Mouse (Mus musculus): ENCODE results near the gene Crb3. TPM values are rescaled to one million over a fixed set of nuclear protein-coding genes. Genes with fewer than 3 reads are reported as not detected.

Crb3 gene
- polyA plus RNA-seq, 2 experiments: 5.5 to 8.3 TPM

DNA sequence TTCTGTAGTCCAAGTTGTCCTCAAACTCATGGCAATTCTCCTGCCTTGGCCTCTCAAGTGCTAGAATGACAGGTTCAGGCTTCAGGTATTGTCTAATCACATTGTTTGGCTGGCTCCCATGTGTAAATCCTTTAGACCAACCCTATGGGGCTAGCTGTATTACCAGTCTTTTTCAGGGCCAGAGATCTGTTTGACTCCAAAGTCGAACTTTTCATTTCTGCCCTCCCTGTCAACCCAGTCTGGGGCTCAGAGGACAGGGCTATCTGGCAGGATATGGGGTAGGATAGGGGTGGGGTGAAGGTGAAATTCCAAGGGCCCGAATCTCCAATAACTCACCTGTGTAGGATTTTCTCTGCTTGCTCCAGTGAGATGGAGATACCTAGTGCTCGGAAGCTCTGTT lies 2.7 kb upstream of the Crb3 start:
- H3K4me2 ChIP-seq (replicated peaks; ENCODE audit: low read depth, low read length, severe bottlenecking): no peak overlapping the region
- no peaks in the 10 kb centered on the region for H3K9me3 ChIP-seq (ENCODE audit: control insufficient read depth, low read length)
- WGBS: 90% methylated on average over 3 of the region's 3 CpGs
- no peak for ATAC-seq (ENCODE audit: low FRiP score, low read depth)
- H3K36me3 ChIP-seq (ENCODE audit: control insufficient read depth, insufficient read depth, low read length): 0 out of 2 replicates have a peak, but pooled peaks cover 9% of the 10 kb centered on the region
- H3K9ac ChIP-seq (ENCODE audit: low read depth, low read length, severe bottlenecking): no peak overlapping the region
- no peak overlapping the region for H3K27ac ChIP-seq (replicated peaks; ENCODE audit: low read depth, low read length)
- no peak for TF ChIP-seq POLR2A (IDR thresholded peaks at IDR 0.05; ENCODE audit: borderline replicate concordance, extremely low read depth, insufficient read depth, insufficient read length)
- no peak for DNase-seq (ENCODE audit: low spot score)
- H3K4me1 ChIP-seq (ENCODE audit: control insufficient read depth, insufficient read depth, low read length): 0 out of 2 replicates have a peak, but pooled peaks cover 7% of the 10 kb centered on the region
- peaks cover 4% of the 10 kb centered on the region for H3K27me3 ChIP-seq (ENCODE audit: control insufficient read depth, insufficient read depth, low read length)
- H3K4me3 ChIP-seq (replicated peaks; ENCODE audit: low read length): no peak overlapping the region

DNA sequence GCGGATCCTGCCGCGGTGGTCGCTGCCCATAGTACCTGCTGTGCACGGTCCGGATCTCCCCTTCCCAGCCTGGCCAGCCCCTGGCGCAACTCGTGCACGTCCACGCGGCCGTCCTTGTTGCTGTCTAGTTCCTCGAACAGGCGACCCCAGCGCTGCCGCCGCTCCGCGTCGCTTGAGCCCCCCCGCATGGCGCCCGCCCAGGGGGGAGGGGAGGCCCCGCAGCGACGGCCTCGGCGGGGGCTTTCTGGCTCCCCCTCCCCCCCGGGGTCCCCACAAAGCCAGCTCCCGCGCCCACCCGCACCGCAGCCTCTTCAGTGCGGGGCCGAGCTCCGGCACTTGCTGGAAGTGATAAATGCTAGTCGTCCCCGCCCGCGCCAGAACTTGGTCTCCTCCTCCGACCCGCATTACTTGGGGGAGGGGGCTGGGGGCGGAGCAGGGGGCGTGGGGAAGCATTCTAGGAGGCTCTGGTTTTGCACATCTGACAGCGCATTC lies 627 bp downstream of the Crb3 start, which contains the start of gene Slc25a23:
TSS of gene Slc25a23 (minus strand) at position 378 of the 492 bp plus-strand sequence.
- ATAC-seq (ENCODE audit: low FRiP score, low read depth) (peak; percentile 83), DNase-seq (ENCODE audit: low spot score) (peak; percentile 80)
- Histone ChIP-seq H3K27ac (replicated peaks; ENCODE audit: low read depth, low read length) (no peak within 1 kb of the TSS), H3K27me3 (ENCODE audit: control insufficient read depth, insufficient read depth, low read length) (peaks cover 27% of the 10 kb centered on the region), H3K4me1 (ENCODE audit: control insufficient read depth, insufficient read depth, low read length) (0 out of 2 replicates have a peak, but pooled peaks cover 10% of the 10 kb centered on the region), H3K9ac (ENCODE audit: low read depth, low read length, severe bottlenecking) (peak within 1 kb of the TSS; percentile 70), H3K4me2 (replicated peaks; ENCODE audit: low read depth, low read length, severe bottlenecking) (peak within 1 kb of the TSS; percentile 83), H3K4me3 (replicated peaks; ENCODE audit: low read length) (peak within 1 kb of the TSS; percentile 77), H3K36me3 (ENCODE audit: control insufficient read depth, insufficient read depth, low read length) (no peaks in the 10 kb centered on the region), H3K9me3 (ENCODE audit: control insufficient read depth, low read length) (no peaks in the 10 kb centered on the region)
- TF ChIP-seq POLR2A (IDR thresholded peaks at IDR 0.05; ENCODE audit: borderline replicate concordance, extremely low read depth, insufficient read depth, insufficient read length): no peak
- 1% methylated on average over 16 of the region's 45 CpGs for WGBS

DNA sequence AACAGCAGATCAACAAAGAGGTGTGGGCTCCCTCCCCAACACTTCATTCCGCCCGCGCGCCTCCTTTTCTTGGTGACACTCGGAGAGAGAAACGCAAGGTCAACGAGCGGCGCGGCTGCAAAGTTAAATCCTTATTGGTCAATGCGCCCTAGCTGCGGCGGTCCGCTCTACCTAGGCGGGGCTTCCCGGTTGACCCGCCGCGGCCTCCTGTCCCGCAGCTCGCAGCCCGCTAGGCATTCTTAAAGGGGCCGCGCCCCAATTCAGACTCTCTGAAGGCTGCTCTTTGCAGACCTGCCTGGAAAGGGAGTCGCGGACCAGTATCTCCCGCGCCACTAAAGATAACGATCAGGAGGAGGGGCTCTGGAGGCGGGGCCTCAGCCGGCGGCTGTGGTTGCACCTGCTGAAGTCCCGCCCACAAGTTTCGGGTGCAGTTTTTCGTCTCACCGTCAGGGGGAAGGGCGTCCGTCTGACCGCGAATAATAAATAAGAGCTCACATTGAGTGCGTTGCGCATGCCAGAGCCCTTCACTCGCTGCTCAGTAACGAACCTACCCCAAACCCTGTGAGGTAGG lies 1.4 kb downstream of the Crb3 start:
- Histone ChIP-seq H3K36me3 (ENCODE audit: control insufficient read depth, insufficient read depth, low read length) (no peaks in the 10 kb centered on the region), H3K4me3 (replicated peaks; ENCODE audit: low read length) (peak overlapping the region; percentile 77), H3K27ac (replicated peaks; ENCODE audit: low read depth, low read length) (no peak overlapping the region), H3K9me3 (ENCODE audit: control insufficient read depth, low read length) (no peaks in the 10 kb centered on the region), H3K4me2 (replicated peaks; ENCODE audit: low read depth, low read length, severe bottlenecking) (peak overlapping the region; percentile 83), H3K27me3 (ENCODE audit: control insufficient read depth, insufficient read depth, low read length) (peaks cover 33% of the 10 kb centered on the region), H3K9ac (ENCODE audit: low read depth, low read length, severe bottlenecking) (0 out of 2 replicates have a peak overlapping the region, but pooled peaks have one; percentile 22), H3K4me1 (ENCODE audit: control insufficient read depth, insufficient read depth, low read length) (0 out of 2 replicates have a peak, but pooled peaks cover 10% of the 10 kb centered on the region)
- ATAC-seq (ENCODE audit: low FRiP score, low read depth): peak; percentile 93
- peak; percentile 96 for DNase-seq (ENCODE audit: low spot score)
- TF ChIP-seq POLR2A (IDR thresholded peaks at IDR 0.05; ENCODE audit: borderline replicate concordance, extremely low read depth, insufficient read depth, insufficient read length): no peak
- under 1% methylated on average over 44 of the region's 44 CpGs for WGBS

DNA sequence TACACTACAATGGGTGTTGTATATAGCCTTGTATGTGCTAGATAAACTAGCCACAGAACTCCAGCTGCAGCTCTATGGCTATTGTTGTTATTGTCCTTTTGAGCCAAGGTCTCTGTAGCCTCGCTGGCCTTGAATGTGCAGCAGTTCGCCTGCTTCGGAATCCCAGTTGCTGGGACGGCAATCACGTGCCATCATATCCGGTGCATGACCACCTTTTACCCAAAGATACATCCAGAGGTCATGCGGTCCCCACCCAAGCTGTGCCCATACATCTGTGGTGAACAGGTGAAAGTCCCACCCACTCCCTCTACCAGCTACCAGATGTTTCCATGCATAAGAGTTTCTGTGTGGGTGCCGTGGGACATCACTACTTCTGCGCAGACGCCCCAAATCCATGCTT lies 2.2 kb downstream of the Crb3 start:
- Histone ChIP-seq H3K4me3 (replicated peaks; ENCODE audit: low read length) (peak overlapping the region; percentile 77; the same call in 1 of the 2 replicates), H3K9me3 (ENCODE audit: control insufficient read depth, low read length) (no peaks in the 10 kb centered on the region), H3K27me3 (ENCODE audit: control insufficient read depth, insufficient read depth, low read length) (peaks cover 33% of the 10 kb centered on the region), H3K9ac (ENCODE audit: low read depth, low read length, severe bottlenecking) (no peak overlapping the region), H3K36me3 (ENCODE audit: control insufficient read depth, insufficient read depth, low read length) (no peaks in the 10 kb centered on the region), H3K4me1 (ENCODE audit: control insufficient read depth, insufficient read depth, low read length) (0 out of 2 replicates have a peak, but pooled peaks cover 10% of the 10 kb centered on the region), H3K4me2 (replicated peaks; ENCODE audit: low read depth, low read length, severe bottlenecking) (peak overlapping the region; percentile 83), H3K27ac (replicated peaks; ENCODE audit: low read depth, low read length) (no peak overlapping the region)
- DNase-seq (ENCODE audit: low spot score) (no peak), ATAC-seq (ENCODE audit: low FRiP score, low read depth) (no peak)
- WGBS: 48% methylated on average over 10 of the region's 10 CpGs
- no peak for TF ChIP-seq POLR2A (IDR thresholded peaks at IDR 0.05; ENCODE audit: borderline replicate concordance, extremely low read depth, insufficient read depth, insufficient read length)

DNA sequence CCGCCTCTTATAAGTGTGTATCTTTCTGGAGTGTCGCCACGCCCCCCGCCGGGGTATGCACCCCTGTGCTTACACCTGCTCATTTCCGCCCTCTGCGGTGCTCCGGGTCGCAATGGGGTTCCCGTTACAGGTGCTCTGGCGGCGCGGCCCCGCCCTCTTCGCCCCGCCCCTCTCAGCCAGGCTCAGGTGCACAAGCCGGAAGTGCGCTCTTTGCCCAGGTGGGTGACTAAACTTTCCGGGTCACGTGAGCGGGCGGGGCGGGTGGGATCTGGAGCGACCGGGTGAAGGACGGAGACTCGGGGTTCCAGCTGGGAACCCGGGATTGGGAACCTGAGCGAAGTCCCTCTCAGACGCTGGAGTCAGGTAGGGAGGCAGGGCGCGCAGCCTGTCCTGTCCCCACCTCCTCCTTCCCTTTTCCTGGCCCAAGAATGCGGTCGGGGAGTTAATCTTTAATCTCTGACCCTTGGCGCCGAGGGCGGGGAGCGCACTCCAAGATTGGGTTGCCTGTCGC lies 3.2 kb downstream of the Crb3 start:
- no peak for ATAC-seq (ENCODE audit: low FRiP score, low read depth)
- peaks cover 37% of the 10 kb centered on the region for H3K27me3 ChIP-seq (ENCODE audit: control insufficient read depth, insufficient read depth, low read length)

More for the DNA sequence above, 3.2 kb downstream of the Crb3 start:
- Histone ChIP-seq H3K36me3 (ENCODE audit: control insufficient read depth, insufficient read depth, low read length) (no peaks in the 10 kb centered on the region), H3K27ac (replicated peaks; ENCODE audit: low read depth, low read length) (no peak overlapping the region), H3K9me3 (ENCODE audit: control insufficient read depth, low read length) (no peaks in the 10 kb centered on the region), H3K9ac (ENCODE audit: low read depth, low read length, severe bottlenecking) (no peak overlapping the region), H3K4me2 (replicated peaks; ENCODE audit: low read depth, low read length, severe bottlenecking) (peak overlapping the region; percentile 30; the same call in 1 of the 2 replicates), H3K4me1 (ENCODE audit: control insufficient read depth, insufficient read depth, low read length) (0 out of 2 replicates have a peak, but pooled peaks cover 10% of the 10 kb centered on the region), H3K4me3 (replicated peaks; ENCODE audit: low read length) (peak overlapping the region; percentile 16)
- TF ChIP-seq POLR2A (IDR thresholded peaks at IDR 0.05; ENCODE audit: borderline replicate concordance, extremely low read depth, insufficient read depth, insufficient read length): no peak
- 3% methylated on average over 39 of the region's 39 CpGs for WGBS
- no peak for DNase-seq (ENCODE audit: low spot score)

Measured in limb, embryonic 14.5 days (tissue).